Mouse (Mus musculus) MEL (cell line): Measurements from ENCODE around the gene Fhdc1. TPM values are rescaled to one million over a fixed set of nuclear protein-coding genes. Genes with fewer than 3 reads are reported as not detected.

Experiments used
- DNase-seq: peaks from one replicate; pipeline ENCODE4 v3.0.0; 2011; ENCODE audit warnings: low read depth, low spot score
- H3K27ac ChIP-seq: 2 replicates; pipeline ENCODE4 v1.5.1; 2012; ENCODE audit warnings: low read depth, mild to moderate bottlenecking, control low read depth, low read length, moderate library complexity; ENCODE audit not compliant: control insufficient read depth
- H3K27me3 ChIP-seq, 2 experiments: fragments of 150-350 bp in 1 of 2; sonication (generic) in 1 of 2; 2 replicates each; pipeline ENCODE4 v1.6.1; 2012; ENCODE audit warnings: low read length in 2 of 2, mild to moderate bottlenecking in 2 of 2, improper control_type of control experiment in 1 of 2, moderate library complexity in 1 of 2; ENCODE audit not compliant: insufficient read depth in 2 of 2, control insufficient read depth in 1 of 2
- H3K36me3 ChIP-seq, 2 experiments: 2 replicates each; pipeline ENCODE4 v1.6.1; 2012 to 2014; ENCODE audit warnings: low read length in 2 of 2, improper control_type of control experiment in 1 of 2, inconsistent platforms in 1 of 2, mild to moderate bottlenecking in 1 of 2; ENCODE audit not compliant: insufficient read depth in 2 of 2, control insufficient read depth in 1 of 2
- H3K4me1 ChIP-seq, 2 experiments: fragments of 150-350 bp in 1 of 2; sonication (generic) in 1 of 2; 2 replicates each; pipeline ENCODE4 v1.6.1; 2012; ENCODE audit warnings: low read length in 2 of 2, improper control_type of control experiment in 1 of 2, mild to moderate bottlenecking in 1 of 2; ENCODE audit not compliant: insufficient read depth in 2 of 2, control insufficient read depth in 1 of 2
- H3K4me3 ChIP-seq, 2 experiments: fragments of 150-350 bp in 1 of 2; sonication (generic) in 1 of 2; 2 replicates each; pipeline ENCODE4 v1.5.1; 2012; ENCODE audit warnings: low read depth in 2 of 2, low read length in 2 of 2, mild to moderate bottlenecking in 2 of 2, moderate library complexity in 2 of 2, control low read depth in 1 of 2, improper control_type of control experiment in 1 of 2; ENCODE audit not compliant: control insufficient read depth in 1 of 2, insufficient read depth in 1 of 2
- H3K79me2 ChIP-seq: 2 replicates; pipeline ENCODE4 v1.6.1; 2012; ENCODE audit warnings: mild to moderate bottlenecking, low read length, moderate library complexity; ENCODE audit not compliant: control insufficient read depth, poor library complexity, insufficient read depth
- H3K9ac ChIP-seq: 2 replicates; pipeline ENCODE4 v1.6.1; 2012; ENCODE audit warnings: low read depth, mild to moderate bottlenecking, control low read depth, low read length, moderate library complexity; ENCODE audit not compliant: control insufficient read depth, poor library complexity, severe bottlenecking
- H3K9me3 ChIP-seq: fragments of 150-350 bp; sonication (generic); replicated peaks from 2 replicates; pipeline ENCODE4 v1.6.1; 2012; ENCODE audit warnings: mild to moderate bottlenecking, low read length, improper control_type of control experiment, moderate library complexity; ENCODE audit not compliant: insufficient read depth
- BHLHE40 ChIP-seq: IDR thresholded peaks from 2 replicates; pipeline ENCODE4 v1.6.1; 2012; ENCODE audit warnings: low read depth, mild to moderate bottlenecking, inconsistent platforms, low read length, improper control_type of control experiment, borderline replicate concordance
- E2F4 ChIP-seq: IDR thresholded peaks from 2 replicates; pipeline ENCODE4 v1.6.1; 2011; ENCODE audit warnings: low read depth, low read length, improper control_type of control experiment, borderline replicate concordance
- ELF1 ChIP-seq: IDR thresholded peaks from 2 replicates; pipeline ENCODE4 v1.6.1; 2014; ENCODE audit warnings: low read depth, mild to moderate bottlenecking, inconsistent platforms, low read length, improper control_type of control experiment, moderate library complexity
- EP300 ChIP-seq, 2 experiments: IDR thresholded peaks; 2 replicates each; pipeline ENCODE4 v1.6.1; 2011; ENCODE audit warnings: improper control_type of control experiment in 2 of 2, low read length in 2 of 2, low read depth in 1 of 2, mild to moderate bottlenecking in 1 of 2
- ETS1 ChIP-seq: IDR thresholded peaks from 2 replicates; pipeline ENCODE4 v1.6.1; 2012; ENCODE audit warnings: low read depth, mild to moderate bottlenecking, inconsistent platforms, low read length, improper control_type of control experiment, moderate library complexity
- GABPA ChIP-seq: IDR thresholded peaks from 2 replicates; pipeline ENCODE4 v1.6.1; 2012; ENCODE audit warnings: low read depth, mild to moderate bottlenecking, inconsistent platforms, low read length, improper control_type of control experiment, moderate library complexity
- GATA1 ChIP-seq: IDR thresholded peaks from 2 replicates; pipeline ENCODE4 v1.6.1; 2011; ENCODE audit warnings: low read depth, low read length, improper control_type of control experiment
- MAX ChIP-seq: IDR thresholded peaks from 2 replicates; pipeline ENCODE4 v1.6.1; 2011; ENCODE audit warnings: low read length, improper control_type of control experiment
- MAZ ChIP-seq: IDR thresholded peaks from 2 replicates; pipeline ENCODE4 v1.6.1; 2012; ENCODE audit warnings: low read depth, mild to moderate bottlenecking, inconsistent platforms, low read length, improper control_type of control experiment
- MEF2A ChIP-seq: IDR thresholded peaks from 2 replicates; pipeline ENCODE4 v1.6.1; 2014; ENCODE audit warnings: low read depth, mild to moderate bottlenecking, inconsistent platforms, low read length, improper control_type of control experiment; ENCODE audit not compliant: poor library complexity, insufficient replicate concordance, severe bottlenecking; ENCODE audit errors: extremely low read depth
- MXI1 ChIP-seq: IDR thresholded peaks from 2 replicates; pipeline ENCODE4 v1.6.1; 2011; ENCODE audit warnings: mild to moderate bottlenecking, low read depth, low read length, improper control_type of control experiment
- MYB ChIP-seq: IDR thresholded peaks from 2 replicates; pipeline ENCODE4 v1.6.1; 2011; ENCODE audit warnings: mild to moderate bottlenecking, low read depth, low read length, improper control_type of control experiment
- NELFE ChIP-seq: IDR thresholded peaks from 2 replicates; pipeline ENCODE4 v1.6.1; 2011; ENCODE audit warnings: low read depth, low read length, improper control_type of control experiment
- NRF1 ChIP-seq: IDR thresholded peaks from 2 replicates; pipeline ENCODE4 v1.6.1; 2014; ENCODE audit warnings: low read depth, mild to moderate bottlenecking, inconsistent platforms, low read length, improper control_type of control experiment, moderate library complexity; ENCODE audit not compliant: poor library complexity, insufficient read depth, severe bottlenecking
- POLR2AphosphoS2 ChIP-seq: IDR thresholded peaks from 2 replicates; pipeline ENCODE4 v1.6.1; 2011; ENCODE audit warnings: low read length, improper control_type of control experiment
- POLR2AphosphoS5 ChIP-seq: IDR thresholded peaks from 2 replicates; pipeline ENCODE4 v1.6.1; 2012; ENCODE audit warnings: low read depth, borderline replicate concordance, mild to moderate bottlenecking, inconsistent platforms, low read length, moderate library complexity, mixed read lengths
- RCOR1 ChIP-seq: IDR thresholded peaks from 2 replicates; pipeline ENCODE4 v1.6.1; 2012; ENCODE audit warnings: low read depth, mild to moderate bottlenecking, inconsistent platforms, low read length, improper control_type of control experiment
- SIN3A ChIP-seq: IDR thresholded peaks from 2 replicates; pipeline ENCODE4 v1.6.1; 2012; ENCODE audit warnings: low read length, improper control_type of control experiment, inconsistent platforms
- SMC3 ChIP-seq: IDR thresholded peaks from 2 replicates; pipeline ENCODE4 v1.6.1; 2011; ENCODE audit warnings: low read depth, low read length, improper control_type of control experiment
- TBP ChIP-seq: IDR thresholded peaks from 2 replicates; pipeline ENCODE4 v1.8.0; 2011; ENCODE audit warnings: low read depth, low read length, improper control_type of control experiment
- TCF12 ChIP-seq: IDR thresholded peaks from 2 replicates; pipeline ENCODE4 v1.6.1; 2014; ENCODE audit warnings: low read depth, mild to moderate bottlenecking, inconsistent platforms, low read length, improper control_type of control experiment, moderate library complexity
- ZC3H11A ChIP-seq: IDR thresholded peaks from 2 replicates; pipeline ENCODE4 v1.6.1; 2012; ENCODE audit warnings: low read depth, mild to moderate bottlenecking, inconsistent platforms, low read length, improper control_type of control experiment
- ZKSCAN1 ChIP-seq: IDR thresholded peaks from 2 replicates; pipeline ENCODE4 v1.6.1; 2012; ENCODE audit warnings: low read depth, mild to moderate bottlenecking, inconsistent platforms, low read length, improper control_type of control experiment, moderate library complexity
- polyA plus RNA-seq, 2 experiments: library from polyadenylated mRNA; stranded (reverse) in 1 of 2; unstranded in 1 of 2; fragments of >175 nt in 1 of 2; fragments of >200 nt in 1 of 2; gene quantifications; 2 replicates each; pipeline versions ENCODE4 v1.2.1 to v1.2.4; 2012; ENCODE audit warnings: low replicate concordance in 2 of 2, low read depth in 1 of 2; ENCODE audit not compliant: insufficient read length in 2 of 2, insufficient read depth in 1 of 2, missing spikeins in 1 of 2
- total RNA-seq: library from RNA; depleted of rRNA; stranded (reverse); fragments of 300-350 nt; gene quantifications from 2 replicates; pipeline ENCODE4 v1.2.3, GENCODE M21; 2012

The Fhdc1 gene
- total and polyA plus RNA-seq, 3 experiments: 0.54 to 2.0 TPM; not detected in 1

DNA sequence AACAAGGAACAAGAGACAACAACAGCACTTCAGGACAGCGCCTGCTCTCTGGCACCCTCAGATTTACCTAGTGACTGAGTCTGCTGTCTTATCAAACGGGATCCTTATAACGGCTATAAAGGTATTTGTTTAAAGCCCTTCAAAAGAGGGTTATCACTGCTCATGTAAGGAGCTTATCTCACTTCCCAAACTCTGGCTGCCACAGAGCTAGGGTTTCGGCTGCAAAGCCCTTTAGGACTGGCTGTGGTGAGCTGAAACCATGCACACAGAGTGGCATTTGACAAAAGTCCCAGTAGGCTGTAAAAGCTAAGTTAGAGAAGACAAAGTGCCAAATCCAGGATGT lies 12.1 kb downstream of the Fhdc1 start (continued):
- no peak for TF ChIP-seq ZC3H11A

DNA sequence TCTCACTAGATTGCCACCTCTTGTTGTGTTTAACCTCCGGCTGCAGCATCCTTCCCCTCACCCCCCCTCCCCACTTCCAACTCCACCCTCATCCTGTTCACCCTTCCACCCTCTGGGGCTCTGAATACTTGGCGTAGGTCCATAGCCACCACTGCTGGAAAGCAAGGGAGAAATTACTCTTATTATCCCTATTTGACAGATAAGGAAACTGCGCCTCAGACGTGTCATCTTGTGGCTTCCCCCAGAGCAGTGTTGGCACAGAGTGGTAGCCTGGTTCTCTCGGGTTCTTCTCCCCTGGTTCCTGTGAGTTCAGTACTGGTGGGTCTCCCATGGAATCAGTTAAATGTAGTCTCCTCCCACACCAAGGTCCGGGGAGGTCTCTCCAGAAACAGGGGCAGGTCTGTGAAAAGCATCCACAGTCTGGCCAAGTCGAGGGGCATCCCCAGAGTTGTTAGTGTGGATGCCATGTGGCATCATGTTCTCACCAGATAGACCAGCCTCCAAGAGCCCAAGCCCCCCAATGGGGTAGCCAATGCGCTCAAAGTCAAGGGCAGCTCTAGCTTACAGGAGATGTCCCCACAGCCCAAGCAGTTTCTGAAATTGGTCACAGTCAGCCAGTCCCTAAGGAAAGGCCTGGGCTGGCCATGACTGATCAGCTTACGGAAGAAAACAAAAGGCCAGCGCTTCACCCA lies 12.7 kb downstream of the Fhdc1 start:
- no peaks in the 10 kb centered on the region for H3K79me2 ChIP-seq
- H3K27me3 ChIP-seq: no peaks in the 10 kb centered on the region
- peak overlapping the region; percentile 67 for H3K27ac ChIP-seq
- peak overlapping the region; percentile 17; the same call in 1 of the 2 replicates for H3K9ac ChIP-seq
- TF ChIP-seq EP300 (IDR thresholded peaks at IDR 0.05; ENCODE audit: low read depth in 1 of 2, low read length in 2 of 2) (peak; percentile 50 to 65; a peak in 2 of 4 replicates), RCOR1 (peak; percentile 73), ZKSCAN1 (no peak), NELFE (0 out of 2 replicates have a peak, but pooled peaks have one; percentile 25), MAX (peak; percentile 33; the same call in 1 of the 2 replicates), ETS1 (peak; percentile 89), SIN3A (no peak), TBP (no peak), GATA1 (peak; percentile 51), MAZ (peak; percentile 47; the same call in 1 of the 2 replicates), BHLHE40 (0 out of 2 replicates have a peak, but pooled peaks have one; percentile 18), TCF12 (peak; percentile 59), MXI1 (peak; percentile 45), MEF2A (no peak), NRF1 (no peak)
- no peaks in the 10 kb centered on the region for H3K9me3 ChIP-seq
- H3K36me3 ChIP-seq: peaks cover 0 to 47% of the 10 kb centered on the region in 2 experiments; a peak in 2 of 4 replicates
- peak overlapping the region; percentile 8 to 16 for H3K4me3 ChIP-seq
- H3K4me1 ChIP-seq: peaks cover 23 to 54% of the 10 kb centered on the region in 2 experiments
- DNase-seq: peak; percentile 79

DNA sequence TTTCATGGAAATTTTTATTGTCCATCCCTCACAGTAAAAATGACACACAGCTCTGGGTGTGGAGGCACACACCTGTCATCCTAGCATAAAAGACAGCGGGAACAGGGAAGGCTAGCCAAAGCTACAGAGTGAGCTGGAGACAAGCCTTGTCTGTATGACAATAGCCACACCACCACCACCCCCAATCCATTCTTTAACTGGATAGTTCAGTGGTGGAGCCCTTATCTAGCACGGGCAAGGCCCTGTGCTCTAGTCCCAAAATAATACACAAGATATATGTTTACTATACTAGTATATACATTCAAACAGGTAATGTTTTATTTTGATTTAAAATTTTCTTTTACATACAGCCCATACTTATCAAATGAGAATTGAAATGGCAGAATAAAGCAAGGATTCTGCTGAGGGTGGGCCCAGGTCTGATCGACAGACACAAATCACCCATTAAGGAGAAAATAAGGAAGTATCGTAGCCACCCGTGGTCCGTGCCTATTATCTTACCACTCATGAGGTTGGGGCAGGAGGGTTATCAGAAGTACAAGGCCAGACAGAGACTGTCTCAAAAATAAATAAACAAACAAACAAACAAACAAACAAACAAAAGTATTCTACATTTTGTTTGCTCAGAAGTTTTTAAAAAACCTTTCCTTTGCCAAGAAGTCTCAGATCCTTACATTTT lies 14.3 kb downstream of the Fhdc1 start:
- Histone ChIP-seq H3K4me1 (peaks cover 18 to 55% of the 10 kb centered on the region in 2 experiments), H3K9me3 (no peaks in the 10 kb centered on the region), H3K27ac (no peak overlapping the region), H3K36me3 (peaks cover 0 to 44% of the 10 kb centered on the region in 2 experiments; a peak in 2 of 4 replicates), H3K4me3 (no peak overlapping the region), H3K79me2 (no peaks in the 10 kb centered on the region), H3K9ac (no peak overlapping the region), H3K27me3 (no peaks in the 10 kb centered on the region)
- TF ChIP-seq GABPA: no peak
- TF ChIP-seq ELF1: no peak
- no peak for TF ChIP-seq E2F4
- TF ChIP-seq ETS1: no peak
- no peak for TF ChIP-seq MYB
- TF ChIP-seq SIN3A: no peak
- TF ChIP-seq TCF12: no peak
- TF ChIP-seq SMC3: no peak
- no peak for TF ChIP-seq POLR2AphosphoS5
- TF ChIP-seq MEF2A: no peak
- no peak for TF ChIP-seq POLR2AphosphoS2
- no peak for DNase-seq
